Mouse (Mus musculus) thymus, adult 2 months (tissue): ENCODE measurements around the gene Ghr.

Source experiments
- CTCF ChIP-seq: fragments of 200-500 bp; IDR thresholded peaks from 2 replicates; pipeline ENCODE4 v1.5.1; 2012; ENCODE audit warnings: mild to moderate bottlenecking, control low read depth, low read length, moderate library complexity, borderline replicate concordance; ENCODE audit not compliant: control insufficient read depth, poor library complexity, insufficient read depth; ENCODE audit errors: extremely low read depth
- POLR2A ChIP-seq: fragments of 200-500 bp; IDR thresholded peaks from 2 replicates; pipeline ENCODE4 v1.6.1; 2012; ENCODE audit warnings: mild to moderate bottlenecking, low read length, control low read depth, moderate library complexity; ENCODE audit not compliant: control insufficient read depth, poor library complexity, insufficient read depth; ENCODE audit errors: extremely low read depth

- TF ChIP-seq CTCF (no peak), POLR2A (no peak)
Measured at GRCm38 (mm10) chr15:3511639-3512171, 71.6 kb downstream of the Ghr start.
